Mouse (Mus musculus): ENCODE data around the gene St8sia6. TPM values are rescaled to one million over a fixed set of nuclear protein-coding genes. Genes with fewer than 3 reads are reported as not detected.

Gene St8sia6
- polyA plus RNA-seq, 1 experiment = 2.0 TPM

DNA sequence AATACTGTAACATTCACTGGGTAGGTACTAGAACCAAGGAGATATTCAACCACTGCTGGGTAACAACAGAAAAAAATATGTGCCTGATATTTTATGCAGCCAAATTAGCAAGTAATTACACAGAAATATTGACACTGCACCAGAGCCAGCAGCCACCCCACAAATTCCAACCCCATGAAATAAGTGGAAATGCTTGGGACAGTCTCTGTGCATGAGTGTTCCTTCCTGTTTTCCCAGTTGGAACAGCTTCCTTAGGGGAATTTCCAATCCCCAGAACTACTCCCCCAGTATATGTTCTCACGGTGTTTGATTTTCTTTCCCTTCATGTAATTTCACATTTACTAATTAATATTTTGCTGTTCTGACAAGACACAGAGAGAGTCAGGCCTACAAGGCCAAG lies 43.8 kb downstream of the St8sia6 start:
- Histone ChIP-seq H3K27ac (ENCODE audit: insufficient read depth, low read length) (no peak overlapping the region), H3K4me1 (ENCODE audit: control insufficient read depth, insufficient read depth, insufficient read length) (peaks cover 5% of the 10 kb centered on the region), H3K27me3 (ENCODE audit: control insufficient read depth, insufficient read depth, low read length) (no peaks in the 10 kb centered on the region), H3K4me3 (ENCODE audit: extremely low read depth, insufficient read depth, insufficient read length) (no peak overlapping the region), H3K36me3 (ENCODE audit: control insufficient read depth, insufficient read depth, low read length) (no peaks in the 10 kb centered on the region)
- DNase-seq (ENCODE audit: low read depth in 1 of 2, low spot score in 2 of 2) = no peak
- WGBS = 80% methylated on average over 1 of the region's 1 CpGs
- no peak for TF ChIP-seq POLR2A (IDR thresholded peaks at IDR 0.05; ENCODE audit: low read depth, low read length)
- TF ChIP-seq CTCF (IDR thresholded peaks at IDR 0.05; ENCODE audit: extremely low read depth, insufficient read depth, insufficient read length, insufficient replicate concordance) = no peak

DNA sequence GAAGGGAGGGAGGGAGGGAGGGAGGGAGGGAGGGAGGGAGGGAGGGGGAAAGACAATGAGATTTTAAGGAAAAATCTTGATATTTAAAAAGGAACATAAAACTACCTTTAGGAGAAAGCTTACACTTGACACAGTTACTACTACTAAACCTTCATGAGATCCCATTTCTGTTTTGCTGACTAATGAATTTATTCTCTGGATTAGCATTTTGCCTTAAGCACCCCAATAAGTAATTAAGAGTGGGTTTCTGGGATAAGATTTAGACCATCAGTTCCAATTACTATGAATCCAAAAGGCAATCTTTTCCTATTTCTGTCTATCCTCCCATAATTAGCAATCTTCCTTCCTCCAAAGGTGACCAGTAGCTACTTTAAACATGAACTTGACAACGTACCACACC lies 44.7 kb downstream of the St8sia6 start:
- Histone ChIP-seq H3K27me3 (ENCODE audit: control insufficient read depth, insufficient read depth, low read length) (no peaks in the 10 kb centered on the region), H3K27ac (ENCODE audit: insufficient read depth, low read length) (no peak overlapping the region), H3K4me1 (ENCODE audit: control insufficient read depth, insufficient read depth, insufficient read length) (peaks cover 5% of the 10 kb centered on the region), H3K4me3 (ENCODE audit: extremely low read depth, insufficient read depth, insufficient read length) (no peak overlapping the region), H3K36me3 (ENCODE audit: control insufficient read depth, insufficient read depth, low read length) (no peaks in the 10 kb centered on the region)
- TF ChIP-seq CTCF (IDR thresholded peaks at IDR 0.05; ENCODE audit: extremely low read depth, insufficient read depth, insufficient read length, insufficient replicate concordance) = no peak
- TF ChIP-seq POLR2A (IDR thresholded peaks at IDR 0.05; ENCODE audit: low read depth, low read length) = no peak
- 96% methylated on average over 1 of the region's 1 CpGs for WGBS
- no peak for DNase-seq (ENCODE audit: low read depth in 1 of 2, low spot score in 2 of 2)

DNA sequence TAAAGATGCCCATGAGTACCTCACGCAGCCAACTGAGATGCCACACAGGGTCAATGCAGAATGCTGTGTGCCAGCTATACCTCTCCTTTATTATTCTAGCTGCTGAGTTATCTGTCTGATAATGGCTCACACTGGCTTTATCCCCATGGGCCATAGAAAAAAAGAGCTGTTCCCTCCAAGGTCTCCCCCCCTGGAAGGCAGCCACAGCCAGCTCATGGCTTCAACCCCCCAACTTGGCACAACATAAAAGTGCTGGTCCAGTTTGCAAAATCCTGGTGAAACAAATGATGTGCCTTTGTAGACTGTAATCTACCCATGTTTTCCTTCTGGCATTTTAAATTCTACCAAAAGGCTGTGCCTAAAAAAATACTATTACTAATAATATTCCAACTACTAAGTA lies 46.3 kb downstream of the St8sia6 start:
- no peak overlapping the region for H3K27ac ChIP-seq (ENCODE audit: insufficient read depth, low read length)
- peaks cover 5% of the 10 kb centered on the region for H3K4me1 ChIP-seq (ENCODE audit: control insufficient read depth, insufficient read depth, insufficient read length)
- no peak for TF ChIP-seq CTCF (IDR thresholded peaks at IDR 0.05; ENCODE audit: extremely low read depth, insufficient read depth, insufficient read length, insufficient replicate concordance)
- no peak for TF ChIP-seq POLR2A (IDR thresholded peaks at IDR 0.05; ENCODE audit: low read depth, low read length)
- no peaks in the 10 kb centered on the region for H3K27me3 ChIP-seq (ENCODE audit: control insufficient read depth, insufficient read depth, low read length)
- no peaks in the 10 kb centered on the region for H3K36me3 ChIP-seq (ENCODE audit: control insufficient read depth, insufficient read depth, low read length)
- no peak for DNase-seq (ENCODE audit: low read depth in 1 of 2, low spot score in 2 of 2)
- 89% methylated on average over 1 of the region's 1 CpGs for WGBS
- H3K4me3 ChIP-seq (ENCODE audit: extremely low read depth, insufficient read depth, insufficient read length) = no peak overlapping the region

DNA sequence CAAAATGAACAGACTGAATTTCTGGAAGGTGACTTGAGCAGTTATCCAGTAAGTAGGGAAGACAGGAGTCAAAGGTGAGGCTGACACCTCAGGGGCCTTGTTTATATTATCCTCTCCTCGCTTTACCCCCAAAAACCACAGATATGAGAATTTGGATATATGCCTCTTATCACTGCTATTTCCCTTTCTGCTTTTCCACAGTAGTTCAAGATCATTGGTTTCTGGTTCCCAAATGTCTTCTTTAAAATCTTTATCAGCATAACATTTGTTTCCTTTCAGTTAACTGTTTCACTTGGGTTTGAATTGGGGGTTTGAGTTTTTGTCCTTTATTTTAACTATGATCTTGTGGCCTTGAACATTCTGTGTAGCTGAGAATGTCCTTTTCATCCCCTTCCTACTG lies 47.8 kb downstream of the St8sia6 start:
- no peak for TF ChIP-seq POLR2A (IDR thresholded peaks at IDR 0.05; ENCODE audit: low read depth, low read length)
- no peak for TF ChIP-seq CTCF (IDR thresholded peaks at IDR 0.05; ENCODE audit: extremely low read depth, insufficient read depth, insufficient read length, insufficient replicate concordance)
- no peak overlapping the region for H3K4me3 ChIP-seq (ENCODE audit: extremely low read depth, insufficient read depth, insufficient read length)
- DNase-seq (ENCODE audit: low read depth in 1 of 2, low spot score in 2 of 2) = no peak
- WGBS = 94% methylated on average over 1 of the region's 1 CpGs
- no peaks in the 10 kb centered on the region; the same call in 1 of the 2 replicates for H3K4me1 ChIP-seq (ENCODE audit: control insufficient read depth, insufficient read depth, insufficient read length)
- H3K36me3 ChIP-seq (ENCODE audit: control insufficient read depth, insufficient read depth, low read length) = no peaks in the 10 kb centered on the region
- no peak overlapping the region for H3K27ac ChIP-seq (ENCODE audit: insufficient read depth, low read length)
- H3K27me3 ChIP-seq (ENCODE audit: control insufficient read depth, insufficient read depth, low read length) = no peaks in the 10 kb centered on the region

DNA sequence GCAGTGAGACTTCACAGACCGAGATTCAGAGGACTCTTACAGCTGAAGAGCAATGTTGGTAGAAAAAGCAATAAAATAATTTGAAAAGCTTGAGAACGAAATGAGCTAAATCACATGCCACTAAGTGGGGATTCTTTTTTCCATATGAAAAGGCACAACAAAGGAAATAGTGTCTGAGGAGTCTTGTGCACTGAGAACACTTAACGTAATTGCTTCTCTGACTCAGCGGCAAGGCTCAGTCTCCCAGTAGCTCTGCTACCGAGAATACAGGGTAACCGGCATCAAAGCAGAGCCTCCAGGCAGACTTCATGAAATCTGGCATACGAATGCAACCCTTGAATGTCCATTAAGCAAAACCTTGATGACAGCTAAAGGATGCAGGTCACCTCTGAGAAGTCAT lies 55.2 kb downstream of the St8sia6 start:
- no peak overlapping the region for H3K27ac ChIP-seq (ENCODE audit: insufficient read depth, low read length)
- H3K4me1 ChIP-seq (ENCODE audit: control insufficient read depth, insufficient read depth, insufficient read length) = no peaks in the 10 kb centered on the region
- no peak for DNase-seq (ENCODE audit: low read depth in 1 of 2, low spot score in 2 of 2)
- no peaks in the 10 kb centered on the region for H3K27me3 ChIP-seq (ENCODE audit: control insufficient read depth, insufficient read depth, low read length)
- 87% methylated on average over 7 of the region's 7 CpGs for WGBS
- H3K4me3 ChIP-seq (ENCODE audit: extremely low read depth, insufficient read depth, insufficient read length) = no peak overlapping the region
- no peaks in the 10 kb centered on the region for H3K36me3 ChIP-seq (ENCODE audit: control insufficient read depth, insufficient read depth, low read length)
- TF ChIP-seq POLR2A (IDR thresholded peaks at IDR 0.05; ENCODE audit: low read depth, low read length) (no peak), CTCF (IDR thresholded peaks at IDR 0.05; ENCODE audit: extremely low read depth, insufficient read depth, insufficient read length, insufficient replicate concordance) (no peak)

DNA sequence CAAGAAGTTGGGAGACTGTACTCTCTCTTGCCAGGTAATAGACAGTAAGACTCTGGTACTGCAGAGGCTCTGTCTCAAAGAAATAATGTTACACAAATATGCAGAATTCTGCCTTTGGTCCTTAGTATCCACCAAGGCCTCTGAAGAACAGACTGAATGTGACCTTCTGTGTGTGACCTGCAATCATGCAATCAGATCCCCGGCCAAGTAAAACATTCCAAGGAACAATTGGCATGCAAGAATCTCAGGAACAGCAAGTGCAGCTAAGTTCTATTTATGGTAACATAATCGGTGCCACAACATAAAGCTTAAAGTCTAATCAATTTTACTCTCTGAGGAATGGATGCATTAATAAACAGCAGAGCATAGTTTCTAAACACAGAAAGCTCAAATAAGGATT lies 66.0 kb downstream of the St8sia6 start:
- H3K4me3 ChIP-seq (ENCODE audit: extremely low read depth, insufficient read depth, insufficient read length) = no peak overlapping the region
- no peak overlapping the region for H3K27ac ChIP-seq (ENCODE audit: insufficient read depth, low read length)
- no peak for TF ChIP-seq POLR2A (IDR thresholded peaks at IDR 0.05; ENCODE audit: low read depth, low read length)
- no peak for TF ChIP-seq CTCF (IDR thresholded peaks at IDR 0.05; ENCODE audit: extremely low read depth, insufficient read depth, insufficient read length, insufficient replicate concordance)
- no peaks in the 10 kb centered on the region for H3K27me3 ChIP-seq (ENCODE audit: control insufficient read depth, insufficient read depth, low read length)
- H3K4me1 ChIP-seq (ENCODE audit: control insufficient read depth, insufficient read depth, insufficient read length) = no peaks in the 10 kb centered on the region
- DNase-seq (ENCODE audit: low read depth in 1 of 2, low spot score in 2 of 2) = no peak
- no peaks in the 10 kb centered on the region for H3K36me3 ChIP-seq (ENCODE audit: control insufficient read depth, insufficient read depth, low read length)
- WGBS = 83% methylated on average over 2 of the region's 2 CpGs

DNA sequence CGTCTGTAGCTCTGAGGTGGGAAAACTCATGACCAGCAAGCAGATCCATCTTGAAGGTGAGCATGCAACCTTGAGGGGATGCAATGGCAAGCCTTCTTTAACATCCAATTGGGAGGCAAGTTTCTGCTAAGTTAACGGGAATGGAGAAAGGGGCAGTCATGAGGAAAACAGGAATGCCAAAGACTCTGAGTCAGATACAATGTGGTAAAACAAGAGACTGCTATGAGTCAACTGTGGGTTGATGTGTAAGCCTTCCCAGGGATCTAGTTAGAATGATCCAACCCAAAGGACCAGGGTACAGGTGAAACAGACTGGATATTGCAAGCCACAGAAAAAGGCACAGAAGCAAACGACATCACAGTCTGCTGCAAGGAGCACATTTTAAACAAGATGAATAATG lies 68.3 kb downstream of the St8sia6 start:
- no peak for DNase-seq (ENCODE audit: low read depth in 1 of 2, low spot score in 2 of 2)

More for the DNA sequence above, 68.3 kb downstream of the St8sia6 start:
- Histone ChIP-seq H3K27ac (ENCODE audit: insufficient read depth, low read length) (no peak overlapping the region), H3K4me3 (ENCODE audit: extremely low read depth, insufficient read depth, insufficient read length) (no peak overlapping the region), H3K27me3 (ENCODE audit: control insufficient read depth, insufficient read depth, low read length) (no peaks in the 10 kb centered on the region), H3K4me1 (ENCODE audit: control insufficient read depth, insufficient read depth, insufficient read length) (no peaks in the 10 kb centered on the region), H3K36me3 (ENCODE audit: control insufficient read depth, insufficient read depth, low read length) (no peaks in the 10 kb centered on the region)
- 82% methylated on average over 3 of the region's 3 CpGs for WGBS
- no peak for TF ChIP-seq POLR2A (IDR thresholded peaks at IDR 0.05; ENCODE audit: low read depth, low read length)
- no peak for TF ChIP-seq CTCF (IDR thresholded peaks at IDR 0.05; ENCODE audit: extremely low read depth, insufficient read depth, insufficient read length, insufficient replicate concordance)

All from spleen, adult 2 months (tissue).